Mouse (Mus musculus) midbrain, embryonic 12.5 days (tissue): ENCODE data around the gene Per1. TPM values are rescaled to one million over a fixed set of nuclear protein-coding genes. Genes with fewer than 3 reads are reported as not detected.

Experiments used
- ATAC-seq: fragments of 200-750 bp; cut with Nextera tagmentation; 2 replicates; pipeline ENCODE4 v1.8.0; 2017; ENCODE audit warnings: low read depth, moderate TSS enrichment, moderate library complexity; ENCODE audit not compliant: low FRiP score
- H3K27ac ChIP-seq: fragments of 300-500 bp; sonication (generic); replicated peaks from 2 replicates; pipeline ENCODE4 v1.5.1; 2016; ENCODE audit warnings: mild to moderate bottlenecking
- H3K27me3 ChIP-seq: fragments of 300-500 bp; sonication (generic); 2 replicates; pipeline ENCODE4 v1.6.1; 2016; ENCODE audit warnings: mild to moderate bottlenecking
- H3K36me3 ChIP-seq: fragments of 300-500 bp; sonication (generic); 2 replicates; pipeline ENCODE4 v1.6.1; 2016
- H3K4me1 ChIP-seq: fragments of 300-500 bp; sonication (generic); 2 replicates; pipeline ENCODE4 v1.6.1; 2016
- H3K4me2 ChIP-seq: fragments of 300-500 bp; sonication (generic); replicated peaks from 2 replicates; pipeline ENCODE4 v1.6.1; 2016; ENCODE audit warnings: mild to moderate bottlenecking, moderate library complexity
- H3K4me3 ChIP-seq: fragments of 300-500 bp; sonication (generic); 2 replicates; pipeline ENCODE4 v1.5.1; 2016; ENCODE audit warnings: mild to moderate bottlenecking
- H3K9ac ChIP-seq: fragments of 300-500 bp; sonication (generic); replicated peaks from 2 replicates; pipeline ENCODE4 v1.6.1; 2016; ENCODE audit warnings: mild to moderate bottlenecking, moderate library complexity
- H3K9me3 ChIP-seq: fragments of 300-500 bp; sonication (generic); 2 replicates; pipeline ENCODE4 v1.6.1; 2016; ENCODE audit warnings: mild to moderate bottlenecking
- WGBS: fragments of 180-500 bp; shearing (Covaris S2); methylation state at CpG from one replicate; pipeline ENCODE4 v1.1.7; 2016; 5-methylcytosine and 5-hydroxymethylcytosine counted together
- polyA plus RNA-seq: library from polyadenylated mRNA; unstranded; fragments of >200 nt; fragmentation: Nextera tagmentation; extraction: Ambion mirVana; gene quantifications from 2 replicates; pipeline ENCODE4 v1.2.1, GENCODE M21; 2016

Gene Per1
- polyA plus RNA-seq, 1 experiment from 2014 or later: 9.8 TPM

DNA sequence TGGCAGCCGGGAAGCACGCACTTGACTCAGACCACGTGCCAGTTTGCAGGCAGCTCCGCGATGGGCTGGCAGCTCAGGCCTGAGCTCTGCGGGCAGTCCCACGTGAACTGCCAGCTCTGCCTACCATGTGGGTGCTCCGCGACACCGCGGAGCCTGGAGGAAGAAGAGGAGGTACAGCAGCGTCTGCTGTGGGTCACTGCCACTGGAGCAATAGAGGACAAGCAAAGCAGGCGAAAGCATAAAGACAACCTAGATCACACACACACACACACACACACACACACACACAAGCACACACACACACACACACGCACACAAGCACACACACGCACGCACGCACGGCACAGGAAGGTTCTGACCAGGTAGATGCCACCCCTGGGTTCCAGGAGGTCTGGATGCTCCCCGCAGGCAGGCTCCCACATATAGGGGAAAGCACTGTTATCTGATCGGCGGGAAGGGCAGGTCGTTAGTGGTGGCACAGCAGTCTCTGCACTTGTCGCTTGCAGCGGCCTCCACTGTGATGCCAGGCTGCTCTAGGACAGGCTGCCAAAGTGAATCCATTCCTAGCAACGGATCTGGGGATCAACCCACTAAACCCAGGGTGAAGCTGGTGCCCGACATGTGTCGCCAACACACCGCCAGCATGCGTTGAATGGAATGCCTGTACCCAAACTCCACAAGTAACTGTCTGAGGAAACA, 28.7 kb upstream of the Per1 start:
- Histone ChIP-seq H3K27me3 (peaks cover 11% of the 10 kb centered on the region), H3K4me1 (peaks cover 31% of the 10 kb centered on the region), H3K36me3 (no peaks in the 10 kb centered on the region), H3K9ac (peak overlapping the region; percentile 69), H3K27ac (no peak overlapping the region), H3K4me2 (peak overlapping the region; percentile 90), H3K9me3 (no peaks in the 10 kb centered on the region), H3K4me3 (peak overlapping the region; percentile 44)
- WGBS: 1% methylated on average over 27 of the region's 29 CpGs
- no peak for ATAC-seq

DNA sequence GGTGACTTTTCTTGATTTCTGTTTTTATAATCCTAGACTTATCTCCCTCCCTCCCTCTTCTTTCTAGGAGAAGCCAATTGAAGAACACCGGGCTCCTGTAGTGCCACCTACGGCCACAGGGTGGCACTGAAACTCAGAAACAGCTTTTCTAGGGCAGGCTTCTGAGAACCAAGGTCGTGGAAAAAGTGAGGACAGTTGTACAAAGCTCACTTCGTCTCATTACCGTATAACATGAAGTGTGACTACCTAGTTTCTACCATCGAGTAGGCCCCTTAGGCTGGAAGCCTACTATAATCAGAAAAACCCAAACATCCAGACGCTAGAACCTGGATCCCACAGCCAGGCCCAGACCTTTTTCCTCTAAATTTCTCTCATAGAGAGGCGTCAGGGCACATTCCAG, 28.1 kb upstream of the Per1 start:
- H3K27ac ChIP-seq: no peak overlapping the region
- H3K4me2 ChIP-seq: peak overlapping the region; percentile 90
- no peak overlapping the region for H3K9ac ChIP-seq
- H3K9me3 ChIP-seq: no peaks in the 10 kb centered on the region
- peaks cover 33% of the 10 kb centered on the region for H3K4me1 ChIP-seq
- peaks cover 8% of the 10 kb centered on the region for H3K27me3 ChIP-seq
- no peak for ATAC-seq
- 7% methylated on average over 8 of the region's 8 CpGs for WGBS
- H3K36me3 ChIP-seq: no peaks in the 10 kb centered on the region
- peak overlapping the region; percentile 44 for H3K4me3 ChIP-seq

DNA sequence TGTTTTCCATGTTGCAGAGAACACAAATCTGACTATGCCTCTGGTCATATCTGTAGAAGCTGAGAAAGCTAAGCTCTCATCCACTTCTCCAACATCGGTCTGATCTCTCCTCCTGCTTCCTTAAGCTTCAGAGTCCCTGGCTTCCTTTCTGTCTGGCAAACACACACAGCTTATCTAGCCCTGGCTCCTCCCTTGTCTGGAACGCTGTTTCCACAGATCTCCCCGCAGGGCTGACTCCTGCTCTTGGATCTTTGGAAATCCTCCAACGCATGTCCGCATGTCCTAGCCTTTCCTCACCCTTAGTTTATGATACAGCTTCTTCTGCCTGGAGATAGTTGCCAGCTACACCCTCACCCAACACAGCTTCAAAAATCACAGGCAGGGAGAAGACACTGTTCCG, 27.4 kb upstream of the Per1 start:
- Histone ChIP-seq H3K9me3 (no peaks in the 10 kb centered on the region), H3K4me3 (no peak overlapping the region), H3K27me3 (peaks cover 8% of the 10 kb centered on the region), H3K27ac (no peak overlapping the region), H3K4me1 (peaks cover 40% of the 10 kb centered on the region), H3K36me3 (no peaks in the 10 kb centered on the region), H3K9ac (no peak overlapping the region), H3K4me2 (no peak overlapping the region)
- no peak for ATAC-seq
- 58% methylated on average over 6 of the region's 6 CpGs for WGBS

DNA sequence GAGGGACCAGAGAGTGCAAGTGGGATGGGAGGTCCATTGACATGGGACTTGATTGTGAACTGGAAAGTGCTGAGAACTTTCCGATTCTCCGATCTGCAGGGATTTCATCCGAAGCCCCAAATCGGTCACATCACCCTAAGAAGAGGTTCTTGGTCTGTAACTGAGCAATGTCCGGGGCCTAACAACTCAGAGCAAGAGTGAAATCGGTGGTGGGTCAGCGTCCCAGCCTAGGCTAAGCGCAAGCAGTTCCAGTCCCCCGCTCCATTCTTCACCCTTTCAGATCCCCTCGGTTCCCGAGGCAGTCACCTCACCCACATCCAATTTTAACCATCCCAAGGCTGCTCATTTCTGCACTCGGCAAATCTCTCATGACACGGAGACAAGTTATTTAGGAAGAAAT, 24.9 kb upstream of the Per1 start:
- Histone ChIP-seq H3K4me2 (peak overlapping the region; percentile 86), H3K27ac (peak overlapping the region; percentile 88), H3K27me3 (peaks cover 8% of the 10 kb centered on the region), H3K9me3 (no peaks in the 10 kb centered on the region), H3K36me3 (no peaks in the 10 kb centered on the region), H3K4me3 (peak overlapping the region; percentile 65), H3K9ac (peak overlapping the region; percentile 79), H3K4me1 (peaks cover 45% of the 10 kb centered on the region)
- ATAC-seq: no peak; the same call in 1 of the 2 replicates
- WGBS: under 1% methylated on average over 13 of the region's 13 CpGs

DNA sequence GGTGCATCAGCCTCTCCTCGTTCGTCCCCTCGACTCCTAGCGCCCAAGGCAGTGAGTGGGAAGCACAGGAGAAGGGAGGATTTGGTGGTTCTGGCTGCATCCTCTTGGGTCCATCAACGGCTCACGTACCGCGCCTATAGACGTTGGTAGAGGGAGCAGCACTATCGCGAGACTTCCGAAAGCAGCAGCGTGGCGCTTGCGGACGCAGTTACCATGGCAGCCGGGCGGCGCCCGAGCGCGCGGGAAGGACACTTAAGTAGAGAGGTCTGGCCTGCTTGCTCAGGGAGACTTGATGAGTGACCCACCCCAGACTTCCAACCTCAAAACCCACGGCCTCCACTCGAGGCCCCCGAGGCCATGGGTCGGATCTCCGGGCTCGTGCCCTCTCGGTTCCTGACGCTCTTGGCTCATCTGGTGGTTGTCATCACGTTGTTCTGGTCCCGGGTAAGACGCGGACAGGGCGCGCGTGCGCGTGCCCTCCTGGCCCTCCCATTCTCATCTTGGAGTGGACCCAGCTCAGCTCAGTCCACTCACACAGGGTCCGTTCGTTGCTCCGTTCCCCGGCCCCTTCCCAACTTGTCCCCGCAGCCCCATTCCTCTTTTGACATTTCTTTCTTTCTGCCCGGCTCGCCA, 24.3 kb upstream of the Per1 start, which contains the start of gene Tmem107:
Gene Tmem107, plus strand, starts transcription at position 217 of the 633 bp plus-strand sequence.
- Histone ChIP-seq H3K4me2 (peak within 1 kb of the TSS; percentile 86), H3K4me1 (peaks cover 45% of the 10 kb centered on the region), H3K9me3 (no peaks in the 10 kb centered on the region), H3K4me3 (peak within 1 kb of the TSS; percentile 65), H3K27me3 (peaks cover 6% of the 10 kb centered on the region), H3K27ac (peak within 1 kb of the TSS; percentile 88), H3K36me3 (no peaks in the 10 kb centered on the region), H3K9ac (peak within 1 kb of the TSS; percentile 79)
- peak; percentile 87 for ATAC-seq
- under 1% methylated on average over 47 of the region's 47 CpGs for WGBS

DNA sequence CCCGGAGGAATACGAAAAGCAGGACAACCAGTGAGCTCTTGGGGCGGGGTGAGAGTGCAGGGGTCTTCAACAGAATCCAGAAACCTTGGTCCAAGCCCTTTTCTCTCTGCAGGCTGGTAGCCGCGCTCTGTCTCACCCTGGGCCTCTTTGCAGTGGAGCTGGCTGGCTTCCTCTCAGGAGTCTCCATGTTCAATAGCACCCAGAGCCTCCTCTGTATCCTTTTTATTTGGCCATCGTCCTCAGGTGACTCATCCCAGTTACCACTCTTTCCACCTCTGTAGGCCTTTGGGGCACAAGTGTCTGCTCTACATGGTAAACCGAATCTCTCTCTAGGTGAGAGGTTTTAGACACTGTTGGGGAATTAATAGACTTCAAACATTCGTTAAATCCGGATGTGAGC, 23.8 kb upstream of the Per1 start:
- H3K9ac ChIP-seq: peak overlapping the region; percentile 79
- peaks cover 2% of the 10 kb centered on the region; the same call in 1 of the 2 replicates for H3K27me3 ChIP-seq
- no peak for ATAC-seq
- no peaks in the 10 kb centered on the region for H3K36me3 ChIP-seq
- peak overlapping the region; percentile 88 for H3K27ac ChIP-seq
- peaks cover 39% of the 10 kb centered on the region for H3K4me1 ChIP-seq
- H3K4me2 ChIP-seq: peak overlapping the region; percentile 86
- H3K9me3 ChIP-seq: no peaks in the 10 kb centered on the region
- WGBS: 25% methylated on average over 9 of the region's 9 CpGs
- H3K4me3 ChIP-seq: peak overlapping the region; percentile 65

DNA sequence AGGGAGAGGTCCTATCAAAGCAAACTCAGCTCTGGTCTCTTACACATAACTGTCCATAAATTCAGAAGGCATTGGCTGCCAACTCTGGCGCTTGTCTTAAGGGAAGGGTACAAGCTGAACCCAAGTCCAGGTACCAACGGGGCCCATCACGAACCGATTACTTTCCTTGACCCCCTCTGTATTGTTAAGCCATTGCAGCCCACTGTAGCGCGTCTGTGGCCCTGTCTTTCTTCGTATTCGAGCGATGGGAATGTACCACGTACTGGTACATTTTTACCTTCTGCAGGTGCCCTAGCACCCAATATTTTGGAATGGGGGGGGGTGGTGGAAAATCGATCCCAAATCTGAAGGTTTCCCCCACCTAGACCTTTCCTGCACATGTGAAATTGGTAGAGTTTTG, 22.8 kb upstream of the Per1 start:
- peak overlapping the region; percentile 34 for H3K4me3 ChIP-seq
- peak overlapping the region; percentile 68 for H3K9ac ChIP-seq
- peak overlapping the region; percentile 90 for H3K27ac ChIP-seq
- no peaks in the 10 kb centered on the region for H3K27me3 ChIP-seq
- peaks cover 34% of the 10 kb centered on the region for H3K4me1 ChIP-seq
- H3K4me2 ChIP-seq: peak overlapping the region; percentile 56
- no peak for ATAC-seq
- no peaks in the 10 kb centered on the region for H3K36me3 ChIP-seq
- WGBS: 88% methylated on average over 11 of the region's 11 CpGs
- no peaks in the 10 kb centered on the region for H3K9me3 ChIP-seq

DNA sequence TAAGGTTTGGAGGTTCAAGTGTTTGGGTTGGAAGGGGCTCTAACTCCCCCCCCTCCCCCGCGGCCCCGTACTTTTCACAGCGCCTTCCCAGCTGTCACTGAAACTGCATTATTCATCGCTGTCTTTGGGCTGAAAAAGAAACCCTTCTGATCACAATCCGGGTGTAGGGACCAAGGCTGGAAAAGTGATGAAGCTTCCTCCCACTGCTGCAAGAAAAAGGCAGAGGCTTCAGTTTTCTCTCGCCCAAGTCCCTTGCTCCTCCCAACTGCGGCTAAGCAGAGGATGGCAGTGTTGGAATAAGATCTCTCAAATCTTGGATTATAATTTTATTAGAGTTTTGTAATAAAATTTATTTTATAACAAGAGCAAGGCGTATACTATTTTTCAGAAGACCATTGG, 22.4 kb upstream of the Per1 start:
- peaks cover 34% of the 10 kb centered on the region for H3K4me1 ChIP-seq
- no peaks in the 10 kb centered on the region for H3K27me3 ChIP-seq
- no peaks in the 10 kb centered on the region for H3K36me3 ChIP-seq
- 9% methylated on average over 9 of the region's 9 CpGs for WGBS
- H3K9ac ChIP-seq: peak overlapping the region; percentile 68
- no peak for ATAC-seq
- H3K27ac ChIP-seq: peak overlapping the region; percentile 90
- no peaks in the 10 kb centered on the region for H3K9me3 ChIP-seq
- peak overlapping the region; percentile 34 for H3K4me3 ChIP-seq
- peak overlapping the region; percentile 56 for H3K4me2 ChIP-seq

DNA sequence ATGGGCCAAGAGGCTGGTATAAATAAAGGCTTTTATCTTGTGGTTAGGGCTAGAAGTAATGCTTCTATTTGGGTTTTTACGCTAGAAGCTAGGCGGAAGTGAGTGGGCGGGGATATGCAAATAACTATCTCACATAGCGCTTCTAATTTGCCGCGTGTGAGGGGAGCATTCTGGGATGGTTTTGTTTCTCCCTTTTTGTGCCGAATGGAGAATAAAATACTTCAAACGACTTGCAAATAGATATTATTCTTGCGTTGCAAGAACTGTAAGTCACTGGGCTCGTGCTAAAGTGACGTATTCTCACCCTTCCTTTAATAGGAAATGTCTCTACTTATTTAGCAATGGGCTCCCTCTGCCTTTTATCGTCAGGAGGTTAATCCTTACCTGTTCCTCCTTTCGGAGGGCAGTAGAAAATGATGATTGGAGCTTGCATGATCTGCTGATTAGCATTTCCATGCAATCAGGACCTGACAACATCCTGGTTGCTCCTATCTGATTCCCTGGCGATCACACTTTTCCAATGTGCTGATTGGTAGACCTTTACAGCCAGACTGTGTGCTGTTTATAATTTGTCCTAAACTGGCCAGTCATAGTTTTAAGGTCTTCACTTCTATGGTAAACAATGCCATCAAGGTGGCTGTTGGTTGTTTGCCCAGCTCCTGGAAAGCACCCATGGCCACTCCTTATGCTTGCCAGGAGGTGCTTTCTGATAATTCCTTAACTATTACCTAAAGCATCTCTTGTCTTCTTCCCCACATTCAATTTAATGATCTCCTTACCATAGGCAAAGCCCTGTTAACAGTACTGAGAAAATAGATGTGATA, 21.7 kb upstream of the Per1 start:
- Histone ChIP-seq H3K4me1 (peaks cover 34% of the 10 kb centered on the region), H3K36me3 (no peaks in the 10 kb centered on the region), H3K9me3 (no peaks in the 10 kb centered on the region), H3K27me3 (no peaks in the 10 kb centered on the region), H3K27ac (peak overlapping the region; percentile 90), H3K9ac (peak overlapping the region; percentile 68), H3K4me2 (peak overlapping the region; percentile 56), H3K4me3 (peak overlapping the region; percentile 34)
- WGBS: under 1% methylated on average over 14 of the region's 14 CpGs
- peak; percentile 61 for ATAC-seq

DNA sequence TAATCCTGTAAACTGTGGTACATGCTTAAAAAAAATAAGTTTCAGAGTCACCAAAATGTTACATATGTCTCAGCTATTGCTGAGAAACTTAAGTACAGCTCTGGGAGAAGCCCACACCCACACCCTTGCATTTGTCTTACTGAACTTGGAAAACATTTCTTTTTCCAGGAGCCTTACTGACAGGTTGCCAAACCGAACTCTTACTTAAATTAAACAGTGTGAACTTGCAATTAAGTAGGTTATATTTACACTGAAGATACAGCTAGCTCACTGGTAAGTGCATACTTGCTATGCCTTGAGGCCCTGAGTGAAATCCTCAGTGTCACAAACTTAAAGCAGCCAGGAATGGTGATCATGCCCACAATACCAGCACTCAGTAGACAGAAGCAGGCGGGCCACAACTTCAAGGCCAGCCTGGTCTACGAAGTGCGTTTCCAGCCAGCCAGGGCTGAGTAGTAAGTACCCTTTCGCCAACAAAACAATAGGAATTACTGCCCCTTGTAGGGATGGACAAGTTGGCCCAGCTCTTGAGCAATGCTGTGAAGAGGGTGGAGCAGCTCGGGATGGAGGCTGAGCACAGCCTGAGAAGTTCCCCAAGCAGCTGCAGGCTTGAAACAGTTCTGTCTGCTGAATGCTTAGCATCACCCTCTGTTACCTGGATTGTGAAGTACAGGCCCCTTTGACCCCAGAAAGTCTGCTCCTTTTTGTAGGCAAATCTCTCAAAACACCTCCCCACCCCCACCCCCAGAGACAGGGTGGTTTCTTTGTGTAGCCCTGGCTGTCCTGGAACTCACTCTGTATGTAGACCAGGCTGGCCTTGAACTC, 20.9 kb upstream of the Per1 start:
- H3K27ac ChIP-seq: peak overlapping the region; percentile 90
- no peaks in the 10 kb centered on the region for H3K36me3 ChIP-seq
- no peak for ATAC-seq
- WGBS: 35% methylated on average over 6 of the region's 6 CpGs
- H3K27me3 ChIP-seq: no peaks in the 10 kb centered on the region
- H3K9me3 ChIP-seq: no peaks in the 10 kb centered on the region
- no peak overlapping the region for H3K4me3 ChIP-seq
- H3K4me1 ChIP-seq: peaks cover 34% of the 10 kb centered on the region
- H3K4me2 ChIP-seq: 0 out of 2 replicates have a peak overlapping the region, but pooled peaks have one; percentile 2
- no peak overlapping the region for H3K9ac ChIP-seq

DNA sequence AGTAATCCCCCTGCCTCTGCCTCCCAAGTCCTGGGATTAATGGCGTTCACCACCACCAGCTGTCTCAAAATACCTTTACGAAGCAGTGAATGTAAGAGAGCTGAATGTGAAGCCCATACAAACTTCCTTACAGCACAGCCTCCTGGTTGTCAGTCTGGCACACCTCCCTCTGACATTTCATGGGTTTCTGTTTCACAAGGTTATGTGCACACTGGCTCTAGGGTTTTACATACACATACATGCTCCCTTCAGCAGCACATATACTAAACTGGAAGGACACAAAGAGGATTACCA, 20.3 kb upstream of the Per1 start:
- no peaks in the 10 kb centered on the region for H3K9me3 ChIP-seq
- ATAC-seq: no peak
- H3K4me2 ChIP-seq: no peak overlapping the region
- peak overlapping the region; percentile 36 for H3K27ac ChIP-seq
- H3K27me3 ChIP-seq: no peaks in the 10 kb centered on the region
- WGBS: 46% methylated on average over 2 of the region's 2 CpGs
- no peaks in the 10 kb centered on the region for H3K36me3 ChIP-seq
- no peak overlapping the region for H3K4me3 ChIP-seq
- H3K9ac ChIP-seq: no peak overlapping the region
- H3K4me1 ChIP-seq: peaks cover 33% of the 10 kb centered on the region
